Mouse (Mus musculus) left cerebral cortex, postnatal 14 days (tissue): ENCODE results near the gene Jhy. TPM values are rescaled to one million over a fixed set of nuclear protein-coding genes. Genes with fewer than 3 reads are reported as not detected.

Experiments used
- DNase-seq, 2 experiments: peaks; one replicate each; pipeline ENCODE4 v3.0.0; 2021 to 2022; ENCODE audit warnings: low spot score in 2 of 2, mixed read lengths in 1 of 2
- intact Hi-C: fragments of 180-260 bp; cut with DNase I; formaldehyde crosslinking; loops from one replicate; pipeline ENCODE4 v1.15.1; 2025
- total RNA-seq, 2 experiments: library from RNA; stranded (reverse); gene quantifications; 2 replicates each; pipeline ENCODE4 v1.2.3; 2021

Gene Jhy
- total RNA-seq, 2 experiments from 2014 or later, result 0.88 to 1.1 TPM

DNA sequence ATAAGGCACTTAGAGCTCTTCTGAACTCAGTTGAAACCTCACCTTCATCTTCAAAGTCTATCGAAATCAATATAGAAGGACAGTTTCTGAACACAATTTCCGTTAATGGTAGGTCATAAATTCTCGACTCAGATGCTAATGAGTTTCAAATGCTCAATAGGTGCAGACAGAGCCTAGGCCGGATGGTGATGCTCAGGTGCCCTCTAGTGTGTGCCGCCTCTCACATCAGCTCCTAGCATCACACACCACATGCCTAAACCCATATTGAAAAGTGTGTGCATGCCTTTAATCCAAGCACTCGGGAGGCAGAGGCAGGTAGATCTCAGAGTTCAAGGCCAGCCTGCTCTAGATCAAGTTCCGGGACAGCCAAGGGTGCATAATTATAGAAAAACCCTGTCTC lies 26.5 kb downstream of the Jhy start:
- no peak for DNase-seq
- intact Hi-C loops, result loop anchor here (10.0 kb wide), 1 partner anchor 103 kb away; no protein-coding TSS in a partner anchor

DNA sequence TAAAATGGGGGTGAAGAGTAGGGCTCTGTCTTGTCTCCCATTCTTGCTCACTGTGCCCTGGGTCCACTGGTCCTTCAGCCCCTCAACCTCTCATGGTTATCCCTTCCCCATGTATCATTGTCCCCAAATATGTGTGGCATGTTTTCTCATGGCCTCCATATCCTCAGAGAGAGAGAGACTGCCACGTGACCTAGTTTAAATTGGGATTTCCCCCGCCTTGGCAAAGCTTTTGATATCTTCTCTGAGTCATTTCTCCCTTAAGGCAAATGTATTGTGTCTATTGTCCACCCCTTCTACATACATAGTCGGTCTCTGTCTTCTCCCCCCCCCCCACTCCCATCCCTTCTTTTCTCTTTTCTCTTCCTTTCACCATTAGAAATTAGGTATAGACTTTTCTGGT lies 30.6 kb downstream of the Jhy start:
- intact Hi-C loops, result loop anchor here (10.0 kb wide), 1 partner anchor 99 kb away; no protein-coding TSS in a partner anchor
- DNase-seq, result no peak

DNA sequence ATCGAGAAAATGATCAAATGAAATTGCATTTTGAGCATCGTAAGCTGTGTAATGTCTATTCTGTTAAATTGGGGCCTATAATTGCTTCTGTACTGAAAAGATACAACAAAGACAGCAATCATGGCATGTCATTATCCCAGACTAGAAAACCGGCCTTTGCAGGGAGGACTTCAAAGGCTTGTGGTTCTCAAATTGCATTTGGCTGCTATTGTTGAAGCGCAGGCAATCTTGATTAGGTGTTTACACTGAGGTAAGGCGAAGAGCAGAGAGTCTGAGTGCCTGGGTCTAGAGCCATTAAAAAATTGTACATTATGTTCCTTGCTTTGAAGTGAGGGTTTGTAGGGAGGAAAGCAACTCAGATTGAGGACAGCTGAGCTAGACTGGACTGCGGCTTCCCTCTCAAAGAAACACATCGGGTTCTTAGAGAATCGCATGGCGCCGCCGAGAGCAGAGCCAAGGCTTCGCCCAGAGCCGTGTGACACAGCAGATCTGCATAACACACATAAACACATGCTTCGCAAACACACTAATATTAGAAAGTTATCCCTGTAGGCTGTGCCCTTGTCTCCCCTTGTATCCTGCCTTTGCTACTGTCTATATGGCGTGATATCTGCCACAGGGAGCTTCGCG lies 36.5 kb downstream of the Jhy start:
- intact Hi-C loops, result no loop called here
- no peak for DNase-seq

DNA sequence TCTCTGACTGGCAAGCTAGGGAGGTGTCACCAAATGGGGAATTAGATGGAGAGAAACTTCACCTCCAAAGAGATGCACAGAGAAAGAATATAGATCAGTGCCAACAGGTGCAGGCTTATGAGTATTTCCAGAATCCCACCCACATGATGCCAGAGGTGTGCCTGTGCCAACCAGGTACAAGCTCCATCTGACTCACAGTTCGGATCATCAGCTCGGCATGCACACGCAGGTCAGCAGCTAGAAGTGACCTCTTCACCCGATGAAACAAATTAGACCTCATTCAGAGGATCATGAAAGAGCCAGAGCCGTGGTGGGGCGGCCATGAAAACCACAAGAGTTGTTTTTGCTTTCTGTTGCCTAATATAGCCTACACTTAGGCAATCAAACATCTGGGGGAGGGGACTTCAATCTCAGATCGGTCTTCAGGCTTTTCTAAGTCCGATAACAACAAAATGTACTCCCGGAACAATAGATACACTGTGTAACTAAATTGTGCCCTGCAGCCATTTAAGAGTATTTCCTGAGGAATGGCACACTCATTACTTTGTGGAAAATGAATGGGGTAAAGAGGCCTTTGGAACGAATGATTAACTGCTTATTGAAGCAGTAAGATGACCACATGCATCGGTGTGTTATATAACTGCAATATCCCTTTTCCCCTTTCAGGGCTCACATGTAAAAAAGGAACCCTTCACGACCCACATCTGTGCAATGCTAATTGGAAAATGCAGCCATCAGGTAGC lies 45.9 kb downstream of the Jhy start:
- intact Hi-C loops, result no loop called here

DNA sequence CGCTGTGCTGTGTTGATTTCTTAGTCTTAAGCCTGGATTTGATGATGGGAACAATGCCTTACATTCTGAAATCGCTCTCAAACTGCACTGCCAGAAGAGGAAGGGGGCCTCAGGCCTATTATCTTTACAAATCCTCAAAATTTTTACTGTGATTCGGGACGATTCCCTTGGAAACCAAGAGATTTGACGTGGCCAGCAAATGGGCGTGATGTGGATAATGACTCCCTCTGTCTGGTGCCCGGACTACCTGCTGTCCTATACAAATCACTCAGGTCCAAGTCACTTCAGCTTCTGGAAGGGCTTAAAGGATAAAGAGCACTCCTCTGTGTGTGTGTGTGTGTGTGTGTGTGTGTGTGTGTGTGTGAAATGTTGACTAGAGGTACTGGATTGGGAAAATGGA lies 55.0 kb downstream of the Jhy start:
- DNase-seq, result no peak
- intact Hi-C loops, result no loop called here

More for the DNA sequence above, 45.9 kb downstream of the Jhy start:
- no peak for DNase-seq

DNA sequence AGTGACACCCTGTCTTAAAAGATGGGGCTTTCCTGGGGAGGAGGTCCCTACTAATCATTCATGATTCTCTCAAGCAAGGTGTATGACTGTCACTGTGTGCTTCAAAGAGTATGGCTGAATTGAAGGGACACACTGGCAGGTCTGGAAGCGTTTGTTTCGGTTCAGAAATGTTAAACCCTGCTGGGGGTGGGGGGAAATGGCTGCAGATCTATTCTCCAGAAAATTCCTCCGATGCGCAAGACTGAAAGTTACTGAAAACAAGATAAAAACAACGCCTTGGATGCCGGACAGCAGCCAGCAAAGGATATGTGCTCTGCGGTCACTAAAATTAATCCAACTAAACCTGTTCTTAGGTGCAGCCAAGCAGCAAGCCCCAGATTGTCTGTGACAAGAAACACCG lies 55.5 kb downstream of the Jhy start:
- intact Hi-C loops, result no loop called here
- no peak for DNase-seq

DNA sequence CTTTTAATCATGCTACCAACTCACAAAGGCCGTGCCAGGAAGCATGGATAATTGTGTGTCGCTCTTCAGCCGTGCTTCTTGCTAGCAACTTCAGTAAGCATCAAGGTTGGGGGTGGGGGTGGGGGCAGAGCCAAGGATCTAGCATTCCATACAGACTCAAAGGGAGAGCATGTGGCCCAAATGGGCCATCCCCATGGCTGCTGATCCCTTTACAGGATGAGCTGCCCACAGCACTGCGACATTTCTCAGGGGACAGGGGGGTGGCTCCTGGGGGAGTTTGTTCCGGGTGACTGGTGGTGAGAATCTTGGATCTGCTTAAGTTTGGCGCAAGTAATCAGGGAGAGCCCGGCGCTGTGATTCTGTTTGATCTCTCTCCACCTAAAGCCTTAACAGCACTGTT lies 56.5 kb downstream of the Jhy start:
- intact Hi-C loops, result no loop called here
- no peak for DNase-seq

DNA sequence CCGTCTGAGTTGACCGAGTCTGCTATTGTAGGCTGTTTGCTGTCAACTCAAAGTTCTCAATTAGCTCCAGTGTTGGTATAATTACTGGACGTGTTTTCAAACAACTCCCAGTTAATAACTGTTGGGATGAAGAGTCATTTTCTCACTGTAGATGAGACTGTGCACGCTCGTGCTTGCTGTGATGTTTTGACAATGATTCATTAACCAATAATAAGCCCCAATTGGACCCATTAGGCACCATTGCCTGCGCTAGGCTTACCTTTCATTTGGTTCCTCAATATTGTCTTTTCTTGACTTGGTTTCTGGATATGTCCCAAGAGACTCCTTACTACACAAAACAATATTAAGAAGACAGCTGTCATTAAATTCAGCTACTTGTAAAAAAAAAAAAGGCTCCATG lies 71.5 kb downstream of the Jhy start:
- intact Hi-C loops, result no loop called here
- DNase-seq, result no peak

DNA sequence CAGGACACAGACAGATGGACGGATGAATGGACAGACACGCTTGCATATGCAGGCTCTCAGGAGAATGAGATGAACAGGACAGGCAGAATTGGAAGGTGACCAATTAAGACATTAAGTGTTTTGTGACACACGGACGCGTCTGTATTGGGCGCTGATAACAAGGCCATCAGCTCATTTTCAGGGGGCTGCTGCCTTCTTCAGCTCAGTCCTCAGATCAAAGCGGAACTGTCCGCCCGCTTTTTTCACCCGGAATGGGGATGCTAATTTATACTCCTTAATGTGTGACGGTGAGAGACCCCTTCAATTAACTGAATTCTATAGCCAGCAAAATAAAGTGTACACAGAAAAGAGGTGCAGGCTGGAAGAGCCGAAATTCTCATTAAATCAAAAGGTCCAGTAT lies 74.5 kb downstream of the Jhy start:
- intact Hi-C loops, result no loop called here
- no peak for DNase-seq

DNA sequence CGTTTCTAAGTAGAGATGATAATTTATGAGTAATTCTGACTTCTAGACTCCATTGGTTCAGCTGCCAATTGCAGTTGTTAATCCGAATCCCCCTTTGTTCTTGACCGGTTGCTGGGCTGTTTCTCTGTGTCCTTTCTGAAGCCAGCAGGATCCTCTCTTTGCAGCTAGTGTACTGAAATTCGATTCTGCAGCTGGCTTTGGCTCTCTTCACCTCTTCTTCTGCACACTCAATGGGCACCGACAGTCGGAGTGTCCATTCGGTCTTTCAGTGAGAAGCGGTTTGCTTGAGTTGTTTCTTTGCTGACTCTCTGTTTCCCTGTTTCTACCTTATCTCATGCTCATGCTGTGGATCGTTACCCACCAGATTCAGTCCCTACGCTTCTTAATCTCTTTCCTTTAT lies 78.2 kb downstream of the Jhy start:
- no peak for DNase-seq
- intact Hi-C loops, result no loop called here

DNA sequence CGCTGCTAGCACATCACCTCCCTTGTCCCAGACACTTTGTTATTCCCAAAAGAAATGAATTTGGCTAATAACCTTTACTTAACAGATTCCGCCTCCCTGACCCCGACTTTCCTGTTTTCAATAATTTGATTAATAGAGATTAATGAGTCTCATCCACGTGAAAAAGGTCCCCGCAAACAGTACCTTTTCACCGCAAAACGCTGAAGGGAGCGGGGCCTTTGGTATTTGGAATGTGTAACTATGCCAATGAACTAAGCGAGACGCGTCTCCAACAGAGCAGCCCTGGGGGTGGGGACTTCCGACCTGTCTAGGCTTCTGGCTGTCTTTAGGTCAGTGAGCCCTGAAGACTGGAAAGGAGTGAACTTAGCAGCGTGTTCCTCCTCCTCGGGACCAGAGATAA lies 84.9 kb downstream of the Jhy start:
- DNase-seq, result no peak
- intact Hi-C loops, result no loop called here

DNA sequence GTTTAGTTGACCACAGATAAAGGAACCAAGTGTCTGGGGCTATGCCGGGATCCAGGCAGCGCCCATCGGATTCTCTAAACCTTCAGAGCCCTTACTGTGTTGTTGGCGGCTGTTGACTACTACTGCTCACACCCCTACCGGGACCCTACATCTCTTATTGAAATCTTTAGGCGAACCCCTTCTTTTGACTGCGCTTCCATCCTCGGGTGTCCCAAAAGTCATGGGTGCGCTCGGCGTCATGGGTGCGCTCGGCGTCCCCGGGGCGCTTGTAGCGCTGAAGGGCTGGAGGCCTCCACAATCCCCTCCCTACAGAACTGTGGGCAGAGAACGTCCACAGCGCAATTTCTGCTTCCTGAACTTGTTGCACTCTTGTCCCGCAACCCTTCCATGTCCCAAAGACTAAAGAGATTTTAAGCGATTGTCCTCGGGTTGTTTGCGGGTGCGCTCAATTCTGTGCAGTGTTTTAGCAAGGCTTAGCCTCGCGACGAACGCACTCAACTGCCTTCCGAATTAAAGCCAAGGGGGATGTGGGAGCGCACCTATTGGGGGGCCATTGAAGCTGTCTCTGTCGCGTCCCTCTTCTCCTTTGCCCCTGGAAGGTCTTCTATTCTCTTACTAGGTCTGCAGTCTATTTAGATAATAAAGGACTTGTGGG lies 85.5 kb downstream of the Jhy start:
- intact Hi-C loops, result no loop called here
- no peak for DNase-seq

DNA sequence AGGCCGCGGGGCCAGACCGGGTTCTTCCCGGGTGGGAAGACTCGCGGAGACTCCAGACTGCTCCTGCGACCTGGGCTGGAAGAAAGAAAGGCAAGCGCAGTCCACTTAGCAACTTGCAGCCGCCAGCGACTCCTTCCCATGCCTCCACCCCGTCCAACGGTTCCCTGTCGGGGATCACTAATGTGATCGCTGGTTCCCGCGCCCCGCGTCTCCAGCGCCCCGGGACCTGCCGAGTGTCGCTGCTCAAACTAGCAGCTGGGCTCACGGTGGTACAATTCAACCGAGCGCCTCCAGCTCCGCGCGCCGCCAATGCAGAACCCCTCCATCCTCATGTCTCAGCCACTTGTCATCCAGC lies 86.1 kb downstream of the Jhy start:
- DNase-seq, result no peak
- intact Hi-C loops, result no loop called here

DNA sequence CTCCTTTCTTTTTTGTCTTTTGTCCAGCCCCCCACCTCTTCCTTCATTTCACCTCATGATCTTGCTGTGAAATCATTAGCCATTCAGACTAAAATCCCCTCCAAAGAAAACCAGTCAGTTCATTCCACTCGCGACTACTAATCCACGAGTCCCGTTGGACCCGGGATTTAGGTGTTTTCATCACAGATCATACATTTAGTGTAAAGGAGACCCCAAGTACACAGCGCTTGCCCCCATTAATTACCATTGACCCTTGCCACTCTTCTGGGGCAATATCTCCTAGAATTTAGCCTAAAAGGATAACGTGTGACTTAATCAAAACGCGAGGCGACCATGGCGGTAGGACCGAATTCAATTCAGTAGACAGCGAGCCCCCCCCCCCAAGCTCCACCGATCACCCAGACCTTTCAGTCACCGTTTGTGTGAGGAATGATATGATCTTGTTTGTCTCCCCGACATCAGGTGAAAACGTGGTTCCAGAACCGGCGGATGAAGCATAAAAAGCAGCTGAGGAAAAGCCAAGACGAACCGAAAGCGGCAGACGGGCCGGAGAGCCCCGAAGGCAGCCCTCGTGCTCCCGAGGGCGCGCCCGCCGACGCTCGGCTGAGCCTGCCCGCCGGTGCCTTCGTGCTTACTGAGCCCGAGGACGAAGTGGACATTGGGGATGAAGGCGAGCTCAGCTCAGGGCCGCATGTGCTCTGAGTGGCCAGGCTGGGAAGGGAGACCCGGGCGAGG lies 86.6 kb downstream of the Jhy start:
- DNase-seq, result no peak
- intact Hi-C loops, result no loop called here

DNA sequence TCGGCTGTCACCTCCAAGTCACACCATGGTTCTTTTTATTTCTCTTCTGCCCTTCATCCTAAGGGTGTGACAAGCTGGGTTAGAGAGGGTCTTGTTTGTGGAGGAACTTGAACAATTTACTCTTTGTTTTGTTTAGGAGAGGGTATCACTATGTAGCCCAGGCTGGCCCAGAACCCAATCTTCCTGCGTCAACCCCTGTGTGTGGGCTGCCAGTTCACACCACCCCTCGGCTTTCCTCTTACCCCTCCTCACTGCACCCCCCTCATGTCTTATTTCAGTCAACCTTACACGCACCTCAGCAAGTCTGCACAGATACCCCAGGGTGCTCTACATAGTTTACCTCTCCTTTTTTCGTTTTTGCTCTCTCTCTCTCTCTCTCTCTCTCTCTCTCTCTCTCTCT lies 87.2 kb downstream of the Jhy start:
- DNase-seq, result no peak
- intact Hi-C loops, result no loop called here

DNA sequence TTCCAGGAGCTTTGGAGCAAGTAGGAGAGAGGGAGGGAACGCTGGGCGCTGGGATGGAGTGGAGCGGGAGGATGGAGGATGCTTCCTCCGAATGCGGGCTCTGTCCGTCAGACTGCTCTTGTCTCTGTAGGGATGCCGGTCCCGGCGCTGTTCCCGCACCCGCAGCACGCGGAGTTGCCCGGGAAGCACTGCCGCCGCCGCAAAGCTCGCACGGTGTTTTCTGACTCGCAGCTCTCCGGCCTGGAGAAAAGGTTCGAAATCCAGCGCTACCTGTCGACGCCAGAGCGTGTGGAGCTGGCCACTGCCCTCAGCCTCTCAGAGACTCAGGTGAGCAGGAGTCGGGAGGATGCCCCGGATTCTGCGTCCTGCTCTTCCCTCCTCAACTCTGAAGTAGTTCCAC lies 87.8 kb downstream of the Jhy start:
- intact Hi-C loops, result no loop called here
- DNase-seq, result no peak

DNA sequence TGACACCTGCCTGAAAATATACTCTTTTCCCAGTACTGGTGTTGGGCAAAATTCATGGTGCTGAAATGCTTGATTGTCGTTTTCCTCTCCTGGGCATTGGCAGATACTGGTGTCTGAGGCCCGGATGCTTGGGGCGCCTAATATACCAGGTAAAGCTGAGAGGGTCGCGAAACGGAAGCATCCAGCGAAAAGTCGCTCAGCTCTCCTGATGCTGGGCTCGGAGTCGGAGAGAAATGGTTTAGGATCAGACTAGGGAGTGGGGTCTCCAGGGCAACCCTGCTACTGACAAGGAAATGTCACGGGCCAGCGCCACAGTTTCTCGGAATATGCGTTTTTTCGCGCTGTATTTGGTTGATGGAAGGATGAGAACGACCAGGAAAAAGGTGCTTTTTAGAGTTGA lies 88.5 kb downstream of the Jhy start:
- no peak for DNase-seq
- intact Hi-C loops, result no loop called here

DNA sequence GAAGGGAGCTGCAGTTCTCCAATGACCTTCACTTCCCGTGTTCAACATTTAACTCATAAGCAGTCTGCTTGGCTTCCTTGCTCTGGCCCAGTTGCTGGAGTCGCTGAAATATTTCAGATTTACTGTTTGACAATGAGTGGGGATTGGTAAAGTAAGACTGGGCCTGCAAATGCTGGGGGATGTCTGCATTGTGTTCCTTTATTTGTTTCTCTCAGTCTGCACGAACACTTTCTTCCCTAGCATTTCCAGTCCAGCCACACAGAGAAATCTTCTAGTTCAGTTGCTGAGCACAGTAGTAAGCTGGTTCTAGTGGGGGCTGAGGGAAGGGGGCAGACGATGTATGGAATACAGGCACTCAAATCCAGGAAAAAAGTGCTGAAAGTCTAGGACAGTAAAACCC lies 89.0 kb downstream of the Jhy start:
- intact Hi-C loops, result no loop called here
- DNase-seq, result no peak

DNA sequence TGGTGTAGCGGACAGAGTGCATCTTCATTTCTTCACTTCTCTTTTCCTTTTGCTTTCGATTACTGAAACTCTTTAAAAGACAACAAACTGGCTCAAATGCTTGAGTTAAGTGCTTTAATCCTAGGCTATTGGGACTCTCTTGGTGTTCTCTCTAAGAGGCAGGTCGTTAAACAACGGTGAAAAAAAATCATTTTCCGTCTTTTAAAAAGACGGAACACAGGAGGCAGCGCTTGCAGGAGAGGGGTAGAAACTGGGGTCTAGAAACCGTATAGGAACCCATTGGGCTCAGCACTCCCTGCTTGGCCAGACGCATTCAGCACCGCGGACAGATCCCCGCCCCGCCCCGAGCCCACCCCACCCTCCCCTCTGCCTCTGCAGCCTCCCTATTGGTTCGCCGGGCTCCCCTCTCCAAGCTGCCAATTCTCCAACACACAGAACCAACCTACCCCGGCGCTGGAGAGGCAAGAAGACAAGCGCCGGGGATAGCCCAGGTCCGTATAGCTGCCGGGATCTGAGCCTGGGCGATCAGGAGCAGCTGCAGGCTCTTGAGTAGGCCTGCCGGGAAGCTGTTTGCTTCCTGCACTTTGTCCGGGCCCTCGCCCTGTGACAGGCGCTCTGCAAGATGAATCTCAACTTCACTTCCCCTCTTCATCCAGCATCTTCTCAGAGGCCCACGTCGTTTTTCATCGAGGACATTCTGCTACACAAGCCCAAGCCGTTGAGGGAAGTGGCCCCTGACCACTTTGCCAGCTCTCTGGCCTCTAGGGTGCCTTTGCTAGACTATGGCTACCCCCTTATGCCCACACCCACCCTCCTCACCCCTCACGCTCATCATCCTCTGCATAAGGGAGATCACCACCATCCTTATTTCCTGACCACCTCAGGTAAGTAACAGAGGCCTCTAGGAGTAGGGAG lies 90.1 kb downstream of the Jhy start, which contains the start of gene Bsx:
Gene Bsx (plus strand): TSS at position 572 of the 915 bp plus-strand sequence.
- DNase-seq, result no peak
- intact Hi-C loops, result no loop called here
